Mouse (Mus musculus): Measurements from ENCODE around the gene Gm17509. TPM values are rescaled to one million over a fixed set of nuclear protein-coding genes. Genes with fewer than 3 reads are reported as not detected.

The Gm17509 gene
- polyA plus RNA-seq, 1 experiment from 2014 or later = 0.13 TPM

DNA sequence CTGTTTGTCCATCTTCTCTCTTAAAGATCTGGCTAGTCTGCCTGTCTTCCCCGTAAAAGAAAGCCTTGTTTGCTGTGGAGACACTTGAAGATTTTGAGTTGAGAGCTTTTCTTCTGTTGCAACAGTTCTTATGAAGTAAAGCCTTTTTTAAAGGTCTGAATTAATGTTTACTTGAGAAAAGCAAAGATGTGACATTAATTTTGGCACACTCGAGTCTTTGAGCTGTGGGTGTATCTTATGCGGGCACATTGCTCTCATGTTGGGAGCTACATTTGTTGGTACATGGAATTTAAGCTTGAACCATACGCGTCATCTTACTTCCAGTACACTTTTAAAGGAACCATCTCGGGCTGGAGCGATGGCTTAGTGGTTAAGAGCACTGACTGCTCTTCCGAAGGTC lies 12.9 kb upstream of the Gm17509 start:
- Histone ChIP-seq H3K4me1 (ENCODE audit: control insufficient read depth, insufficient read depth, low read length) (no peaks in the 10 kb centered on the region; the same call in 1 of the 2 replicates), H3K9ac (ENCODE audit: low read length) (no peak overlapping the region), H3K4me2 (ENCODE audit: low read depth, low read length) (no peak overlapping the region), H3K9me3 (replicated peaks; ENCODE audit: control insufficient read depth, low read length) (no peaks in the 10 kb centered on the region), H3K27me3 (ENCODE audit: control insufficient read depth, insufficient read depth, low read length) (no peaks in the 10 kb centered on the region), H3K4me3 (replicated peaks; ENCODE audit: low read length) (no peak overlapping the region), H3K36me3 (ENCODE audit: control insufficient read depth, insufficient read depth, low read length) (no peaks in the 10 kb centered on the region), H3K27ac (ENCODE audit: low read length) (no peak overlapping the region)
- no peak for ATAC-seq (ENCODE audit: insufficient read depth, low FRiP score)
- WGBS = 89% methylated on average over 8 of the region's 8 CpGs

DNA sequence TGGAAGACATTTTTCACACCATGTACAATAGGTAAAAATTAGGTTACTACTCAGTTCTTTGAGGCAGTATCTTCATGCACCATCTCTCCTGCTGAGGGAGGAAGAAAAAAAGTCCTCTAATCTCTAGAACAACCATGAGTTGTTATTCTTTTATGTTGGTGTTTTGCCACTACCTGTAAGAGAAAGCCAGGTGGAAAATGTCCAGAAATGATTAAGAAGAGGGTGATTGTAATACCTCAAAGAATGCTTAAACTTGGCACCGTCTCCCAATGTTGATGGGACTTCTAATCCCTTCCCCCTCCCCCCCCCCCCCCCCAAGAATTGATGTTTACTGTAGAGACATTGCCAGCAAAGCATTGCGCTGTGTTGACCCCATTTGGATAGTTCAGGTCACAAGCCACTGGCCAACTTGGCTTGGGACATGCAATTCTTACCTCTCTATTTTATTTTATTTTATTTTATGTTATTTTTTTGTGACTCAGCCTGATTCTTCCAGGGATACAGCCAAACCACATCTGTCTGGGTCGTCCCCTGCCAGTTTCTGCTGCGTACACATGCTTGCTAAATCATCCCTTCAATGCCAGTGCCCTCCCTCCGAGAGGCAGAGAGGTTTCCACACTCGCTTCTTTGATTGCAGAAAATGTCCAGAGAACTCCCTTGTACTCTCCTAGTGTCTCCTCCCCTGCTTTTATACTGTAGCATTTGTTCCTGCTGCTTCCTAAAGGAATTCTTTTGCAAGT lies 9.7 kb upstream of the Gm17509 start:
- Histone ChIP-seq H3K36me3 (ENCODE audit: control insufficient read depth, insufficient read depth, low read length) (no peaks in the 10 kb centered on the region), H3K4me1 (ENCODE audit: control insufficient read depth, insufficient read depth, low read length) (no peaks in the 10 kb centered on the region), H3K27ac (ENCODE audit: low read length) (no peak overlapping the region), H3K9ac (ENCODE audit: low read length) (no peak overlapping the region), H3K4me2 (ENCODE audit: low read depth, low read length) (no peak overlapping the region), H3K4me3 (replicated peaks; ENCODE audit: low read length) (no peak overlapping the region), H3K27me3 (ENCODE audit: control insufficient read depth, insufficient read depth, low read length) (no peaks in the 10 kb centered on the region), H3K9me3 (replicated peaks; ENCODE audit: control insufficient read depth, low read length) (no peaks in the 10 kb centered on the region)
- WGBS = 64% methylated on average over 6 of the region's 6 CpGs
- no peak for ATAC-seq (ENCODE audit: insufficient read depth, low FRiP score)

DNA sequence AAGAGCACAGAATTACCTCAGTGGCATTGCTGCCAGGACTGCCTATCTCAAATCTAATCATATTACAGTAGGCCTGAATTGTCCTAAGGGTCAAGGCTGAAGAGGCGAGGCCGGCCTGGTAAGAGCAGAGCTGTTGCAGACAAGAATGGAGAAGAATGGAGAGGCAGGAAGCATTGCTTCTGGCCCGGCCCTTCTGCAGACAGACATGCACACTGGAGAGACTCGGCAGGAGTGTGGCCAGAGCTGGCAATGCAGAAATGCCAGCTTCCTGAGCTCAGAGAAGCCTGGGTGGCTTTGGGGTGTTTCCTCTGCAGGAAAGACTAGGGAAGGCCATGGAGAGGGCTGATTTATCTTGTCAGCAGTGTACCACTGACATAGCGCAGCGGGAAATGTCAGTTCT lies 4.7 kb upstream of the Gm17509 start:
- Histone ChIP-seq H3K9ac (ENCODE audit: low read length) (no peak overlapping the region), H3K4me3 (replicated peaks; ENCODE audit: low read length) (no peak overlapping the region), H3K36me3 (ENCODE audit: control insufficient read depth, insufficient read depth, low read length) (no peaks in the 10 kb centered on the region), H3K27me3 (ENCODE audit: control insufficient read depth, insufficient read depth, low read length) (no peaks in the 10 kb centered on the region), H3K27ac (ENCODE audit: low read length) (no peak overlapping the region), H3K4me1 (ENCODE audit: control insufficient read depth, insufficient read depth, low read length) (0 out of 2 replicates have a peak, but pooled peaks cover 6% of the 10 kb centered on the region), H3K4me2 (ENCODE audit: low read depth, low read length) (no peak overlapping the region), H3K9me3 (replicated peaks; ENCODE audit: control insufficient read depth, low read length) (no peaks in the 10 kb centered on the region)
- WGBS = 69% methylated on average over 6 of the region's 6 CpGs
- ATAC-seq (ENCODE audit: insufficient read depth, low FRiP score) = no peak

DNA sequence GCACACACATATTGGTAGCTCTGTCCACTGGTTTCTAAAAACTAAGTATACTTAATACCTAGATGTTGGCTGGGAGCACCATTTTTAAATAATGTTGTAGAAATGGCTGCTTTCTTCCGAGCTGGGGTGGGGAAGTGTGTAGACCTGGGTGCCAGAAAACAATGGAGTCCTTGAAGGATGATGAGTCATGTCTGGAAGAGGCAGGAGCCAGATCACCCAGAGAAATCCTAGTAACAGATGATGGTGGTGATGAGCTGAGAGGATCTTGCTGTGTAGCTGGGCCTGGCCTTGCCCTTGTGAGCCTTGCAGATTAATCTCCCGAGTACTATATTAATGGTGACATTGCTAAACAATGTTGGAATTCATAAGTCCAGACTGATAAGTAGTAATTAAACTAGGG lies 4.0 kb upstream of the Gm17509 start:
- H3K27me3 ChIP-seq (ENCODE audit: control insufficient read depth, insufficient read depth, low read length) = no peaks in the 10 kb centered on the region
- H3K9ac ChIP-seq (ENCODE audit: low read length) = no peak overlapping the region
- no peak overlapping the region for H3K27ac ChIP-seq (ENCODE audit: low read length)
- no peaks in the 10 kb centered on the region for H3K36me3 ChIP-seq (ENCODE audit: control insufficient read depth, insufficient read depth, low read length)
- 57% methylated on average over 2 of the region's 2 CpGs for whole genome bisulfite sequencing
- 0 out of 2 replicates have a peak, but pooled peaks cover 6% of the 10 kb centered on the region for H3K4me1 ChIP-seq (ENCODE audit: control insufficient read depth, insufficient read depth, low read length)
- no peak overlapping the region for H3K4me3 ChIP-seq (replicated peaks; ENCODE audit: low read length)
- no peaks in the 10 kb centered on the region for H3K9me3 ChIP-seq (replicated peaks; ENCODE audit: control insufficient read depth, low read length)
- no peak overlapping the region for H3K4me2 ChIP-seq (ENCODE audit: low read depth, low read length)
- no peak for ATAC-seq (ENCODE audit: insufficient read depth, low FRiP score)

DNA sequence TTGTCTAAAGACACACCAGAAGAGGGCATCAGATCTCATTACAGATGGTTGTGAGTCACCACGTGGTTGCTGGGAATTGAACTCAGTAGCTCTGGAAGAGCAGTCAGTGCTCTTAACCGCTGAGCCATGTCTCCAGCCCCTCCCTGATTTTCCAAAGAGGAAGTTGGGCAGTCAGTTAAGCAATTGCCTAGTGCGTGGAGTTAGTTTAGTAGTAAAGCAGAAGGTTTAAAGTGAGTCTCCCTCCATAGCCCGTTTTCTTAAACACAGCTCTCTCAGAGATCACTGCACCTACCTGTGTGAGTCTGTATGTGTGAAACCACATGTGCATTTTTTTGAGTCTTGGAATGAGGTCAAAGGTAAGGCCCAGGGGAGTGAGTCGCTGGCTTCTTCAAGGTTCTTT lies 2.2 kb upstream of the Gm17509 start:
- no peaks in the 10 kb centered on the region for H3K9me3 ChIP-seq (replicated peaks; ENCODE audit: control insufficient read depth, low read length)
- 0 out of 2 replicates have a peak, but pooled peaks cover 6% of the 10 kb centered on the region for H3K4me1 ChIP-seq (ENCODE audit: control insufficient read depth, insufficient read depth, low read length)
- H3K4me3 ChIP-seq (replicated peaks; ENCODE audit: low read length) = no peak overlapping the region
- H3K9ac ChIP-seq (ENCODE audit: low read length) = no peak overlapping the region
- no peaks in the 10 kb centered on the region for H3K36me3 ChIP-seq (ENCODE audit: control insufficient read depth, insufficient read depth, low read length)
- no peak for ATAC-seq (ENCODE audit: insufficient read depth, low FRiP score)
- no peak overlapping the region for H3K27ac ChIP-seq (ENCODE audit: low read length)
- H3K4me2 ChIP-seq (ENCODE audit: low read depth, low read length) = no peak overlapping the region
- 48% methylated on average over 5 of the region's 5 CpGs for whole genome bisulfite sequencing
- H3K27me3 ChIP-seq (ENCODE audit: control insufficient read depth, insufficient read depth, low read length) = no peaks in the 10 kb centered on the region

DNA sequence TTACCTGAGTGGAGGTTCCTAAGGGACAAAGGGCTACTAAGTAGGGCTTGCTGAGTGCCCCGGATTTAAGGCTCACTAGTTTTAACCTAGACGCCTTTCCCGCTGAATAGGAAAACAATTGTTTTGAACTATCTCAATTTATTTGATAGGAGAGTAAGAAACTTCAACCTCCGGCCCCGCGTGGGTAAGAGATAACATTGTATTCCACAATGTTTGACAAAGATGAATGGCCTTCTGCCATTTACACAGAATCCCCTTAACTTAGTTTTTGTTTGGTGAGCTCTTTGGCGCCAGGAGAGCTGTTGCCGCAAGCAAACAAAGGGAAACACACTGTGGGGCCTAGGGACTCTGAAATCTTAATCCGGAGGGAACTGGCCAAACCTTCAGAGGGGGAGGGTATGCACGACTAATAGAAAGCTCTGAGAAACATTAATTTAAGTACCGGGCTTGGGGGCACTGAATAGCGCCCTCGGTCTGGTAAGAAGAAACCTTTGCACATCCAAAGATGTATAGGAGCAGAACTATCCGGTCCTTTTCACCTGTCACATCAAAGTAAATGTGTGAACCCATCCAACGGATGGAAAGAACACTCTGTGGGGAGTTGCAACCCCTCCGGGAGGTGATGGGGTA lies 889 bp downstream of the Gm17509 start:
- ATAC-seq (ENCODE audit: insufficient read depth, low FRiP score) = peak; percentile 11; the same call in 1 of the 2 replicates
- H3K9ac ChIP-seq (ENCODE audit: low read length) = peak overlapping the region; percentile 72
- H3K27ac ChIP-seq (ENCODE audit: low read length) = no peak overlapping the region

DNA sequence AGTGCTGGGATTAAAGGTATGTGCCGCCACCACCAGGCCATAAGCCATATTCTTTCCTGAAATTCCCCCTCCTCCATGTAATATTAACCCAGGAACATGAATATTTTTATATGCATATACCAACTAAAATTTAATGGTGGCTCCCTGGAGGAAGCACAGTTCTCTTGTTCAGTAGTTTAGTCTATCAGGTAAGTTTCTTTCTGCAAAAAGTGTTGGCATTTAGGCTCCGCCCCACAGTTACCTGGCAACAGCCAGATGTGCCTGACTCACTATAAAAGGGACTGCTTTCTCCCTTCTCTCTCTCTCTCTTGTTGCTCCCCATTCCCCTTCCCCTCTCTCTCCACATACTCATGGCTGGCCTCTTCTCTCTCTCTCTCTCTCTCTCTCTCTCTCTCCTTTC lies 2.8 kb downstream of the Gm17509 start:
- Histone ChIP-seq H3K9me3 (replicated peaks; ENCODE audit: control insufficient read depth, low read length) (no peaks in the 10 kb centered on the region), H3K36me3 (ENCODE audit: control insufficient read depth, insufficient read depth, low read length) (no peaks in the 10 kb centered on the region), H3K27ac (ENCODE audit: low read length) (no peak overlapping the region), H3K4me1 (ENCODE audit: control insufficient read depth, insufficient read depth, low read length) (0 out of 2 replicates have a peak, but pooled peaks cover 6% of the 10 kb centered on the region), H3K4me2 (ENCODE audit: low read depth, low read length) (no peak overlapping the region), H3K9ac (ENCODE audit: low read length) (no peak overlapping the region), H3K4me3 (replicated peaks; ENCODE audit: low read length) (no peak overlapping the region), H3K27me3 (ENCODE audit: control insufficient read depth, insufficient read depth, low read length) (no peaks in the 10 kb centered on the region)
- no peak for ATAC-seq (ENCODE audit: insufficient read depth, low FRiP score)
- 84% methylated on average over 2 of the region's 2 CpGs for WGBS

More for the DNA sequence above, 889 bp downstream of the Gm17509 start:
- H3K4me1 ChIP-seq (ENCODE audit: control insufficient read depth, insufficient read depth, low read length) = 0 out of 2 replicates have a peak, but pooled peaks cover 6% of the 10 kb centered on the region
- 17% methylated on average over 16 of the region's 16 CpGs for whole genome bisulfite sequencing
- H3K4me3 ChIP-seq (replicated peaks; ENCODE audit: low read length) = peak overlapping the region; percentile 55
- no peaks in the 10 kb centered on the region for H3K27me3 ChIP-seq (ENCODE audit: control insufficient read depth, insufficient read depth, low read length)
- no peaks in the 10 kb centered on the region for H3K9me3 ChIP-seq (replicated peaks; ENCODE audit: control insufficient read depth, low read length)
- H3K4me2 ChIP-seq (ENCODE audit: low read depth, low read length) = peak overlapping the region; percentile 98
- H3K36me3 ChIP-seq (ENCODE audit: control insufficient read depth, insufficient read depth, low read length) = no peaks in the 10 kb centered on the region

DNA sequence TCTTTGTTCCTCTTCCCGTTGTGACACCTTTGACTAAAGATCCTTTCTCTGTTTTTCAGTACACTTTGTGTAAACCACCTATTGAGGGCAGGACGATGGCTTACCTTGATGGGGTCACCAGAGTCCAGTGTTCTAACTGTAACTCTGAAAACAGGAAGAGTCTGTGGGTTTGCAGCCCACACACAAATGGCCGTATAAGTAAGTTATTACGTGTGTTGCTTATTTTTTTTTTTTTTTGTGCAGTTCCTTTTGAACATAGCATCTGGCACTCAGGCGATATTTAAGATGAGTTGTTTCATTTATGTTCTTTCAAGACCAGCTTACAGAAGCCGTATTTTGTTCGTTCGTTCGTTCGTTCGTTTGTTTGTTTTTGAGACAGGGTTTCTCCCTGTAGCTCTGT lies 3.3 kb downstream of the Gm17509 start:
- H3K9ac ChIP-seq (ENCODE audit: low read length) = no peak overlapping the region
- no peaks in the 10 kb centered on the region for H3K27me3 ChIP-seq (ENCODE audit: control insufficient read depth, insufficient read depth, low read length)
- 0 out of 2 replicates have a peak, but pooled peaks cover 6% of the 10 kb centered on the region for H3K4me1 ChIP-seq (ENCODE audit: control insufficient read depth, insufficient read depth, low read length)
- WGBS = 55% methylated on average over 11 of the region's 11 CpGs
- H3K9me3 ChIP-seq (replicated peaks; ENCODE audit: control insufficient read depth, low read length) = no peaks in the 10 kb centered on the region
- H3K27ac ChIP-seq (ENCODE audit: low read length) = no peak overlapping the region
- ATAC-seq (ENCODE audit: insufficient read depth, low FRiP score) = no peak
- H3K4me2 ChIP-seq (ENCODE audit: low read depth, low read length) = no peak overlapping the region
- no peaks in the 10 kb centered on the region for H3K36me3 ChIP-seq (ENCODE audit: control insufficient read depth, insufficient read depth, low read length)
- H3K4me3 ChIP-seq (replicated peaks; ENCODE audit: low read length) = no peak overlapping the region

DNA sequence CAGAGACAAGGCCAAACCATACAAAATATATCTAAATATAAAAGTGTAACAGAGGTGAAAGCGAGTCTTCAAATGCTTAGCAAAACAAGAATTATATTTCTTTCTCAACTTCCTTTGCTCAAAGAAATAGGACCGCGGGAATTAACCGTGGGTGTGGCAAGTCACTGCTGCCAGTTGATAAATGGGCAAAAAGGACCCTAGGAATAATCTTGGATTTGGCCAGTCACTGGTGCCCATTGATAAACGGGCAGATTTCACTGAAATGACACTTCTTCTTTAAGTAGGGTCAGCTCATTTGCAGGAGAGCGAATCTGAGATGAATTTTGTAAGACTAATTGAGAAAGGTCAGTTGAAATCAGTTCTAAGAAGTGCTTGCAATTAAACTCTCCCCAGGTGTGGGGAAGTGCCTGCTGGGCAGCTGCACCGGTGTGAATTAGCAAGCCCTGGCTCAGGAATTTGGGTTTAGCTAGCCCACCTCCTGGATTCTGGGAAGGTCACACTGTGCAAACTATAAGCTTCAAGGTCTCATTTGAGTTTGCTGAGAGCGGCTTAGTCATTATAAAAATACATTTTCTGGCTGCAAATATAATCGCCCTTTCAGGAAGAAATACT lies 4.0 kb downstream of the Gm17509 start:
- Histone ChIP-seq H3K4me1 (ENCODE audit: control insufficient read depth, insufficient read depth, low read length) (0 out of 2 replicates have a peak, but pooled peaks cover 6% of the 10 kb centered on the region), H3K4me3 (replicated peaks; ENCODE audit: low read length) (no peak overlapping the region), H3K9me3 (replicated peaks; ENCODE audit: control insufficient read depth, low read length) (no peaks in the 10 kb centered on the region), H3K36me3 (ENCODE audit: control insufficient read depth, insufficient read depth, low read length) (no peaks in the 10 kb centered on the region), H3K4me2 (ENCODE audit: low read depth, low read length) (no peak overlapping the region), H3K27me3 (ENCODE audit: control insufficient read depth, insufficient read depth, low read length) (no peaks in the 10 kb centered on the region), H3K27ac (ENCODE audit: low read length) (no peak overlapping the region), H3K9ac (ENCODE audit: low read length) (no peak overlapping the region)
- ATAC-seq (ENCODE audit: insufficient read depth, low FRiP score) = no peak
- WGBS = 29% methylated on average over 9 of the region's 9 CpGs
